Mouse (Mus musculus): Measurements from ENCODE around the gene Cracr2b. TPM values are rescaled to one million over a fixed set of nuclear protein-coding genes. Genes with fewer than 3 reads are reported as not detected.

The Cracr2b gene
- polyA plus RNA-seq, 1 experiment from 2014 or later = 9.9 TPM

DNA sequence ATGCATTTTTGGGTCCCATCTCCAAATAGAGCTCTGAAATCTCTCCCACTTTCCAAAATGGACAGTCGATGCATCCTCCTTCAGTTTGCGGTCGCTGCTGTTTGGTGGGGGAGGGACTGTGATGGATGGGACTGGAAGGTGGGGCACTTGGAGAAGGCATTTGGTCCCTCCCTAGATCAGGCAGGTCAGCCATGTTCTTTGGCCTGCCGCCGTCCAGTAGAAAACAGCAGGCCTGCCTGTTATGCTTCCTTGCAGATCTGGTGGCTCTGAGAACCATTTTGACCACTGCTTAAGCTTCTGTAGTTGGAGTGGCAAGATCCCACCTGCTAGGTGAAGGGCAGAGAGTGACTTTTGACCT lies 7.2 kb downstream of the Cracr2b start:
- no peaks in the 10 kb centered on the region for H3K27me3 ChIP-seq
- POLR2A ChIA-PET = interaction anchor here (0.6 to 5.2 kb wide), 10 partner anchors 11 to 252 kb away, joined by 3 to 64 read pairs (median 3); partner anchors contain the start of genes Pnpla2 and Rplp2
- CTCF ChIA-PET = interaction anchor here (1.1 to 3.7 kb wide), 6 partner anchors 9 to 57 kb away, joined by 3 to 16 read pairs (median 12); no protein-coding TSS in a partner anchor
- in situ Hi-C loops (cut with MboI; ENCODE audit: low pct_unique_long_range_greater_than_20kb) = loop anchor here (25.0 kb wide), 1 partner anchor 919 kb away; the partner anchor contains the start of genes Ctsd and Gm49369
- ATAC-seq (no peak), DNase-seq (ENCODE audit: low read depth, low spot score) (no peak)
- no peak for TF ChIP-seq CTCF (IDR thresholded peaks at IDR 0.05)

DNA sequence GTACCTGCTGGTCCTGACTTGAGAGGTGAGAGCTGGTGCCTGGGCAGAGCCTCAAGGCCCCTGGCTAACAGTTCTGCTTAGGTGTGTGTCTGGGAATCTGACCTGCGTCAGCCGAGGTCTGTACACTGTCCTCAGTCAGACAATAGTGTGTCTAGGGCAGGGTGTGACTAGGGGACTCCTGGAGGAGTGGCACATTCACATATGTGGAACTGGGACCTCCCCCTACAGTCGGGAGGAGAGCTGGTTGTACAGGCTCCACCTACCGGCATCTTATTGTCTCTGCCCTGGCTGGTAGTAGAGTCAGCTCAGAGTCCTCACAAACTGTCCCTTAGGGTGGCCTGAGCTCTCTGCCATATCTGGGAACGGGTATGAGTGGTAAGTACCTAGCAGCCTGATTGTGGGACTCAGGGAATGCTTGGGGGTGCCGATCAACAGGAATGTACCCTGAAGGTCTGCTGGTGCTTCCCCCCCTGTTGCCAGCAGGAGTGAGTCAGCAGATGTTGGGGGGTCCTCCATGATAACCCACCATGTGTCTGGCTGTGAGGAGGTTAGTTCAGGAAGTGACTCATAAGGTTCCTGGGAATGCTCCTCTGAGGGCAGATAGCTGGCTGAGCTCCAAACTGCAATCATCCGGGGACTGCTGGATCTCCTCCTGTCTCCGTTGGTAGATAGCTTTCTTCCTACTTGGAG lies 7.8 kb downstream of the Cracr2b start:
- in situ Hi-C loops (cut with MboI; ENCODE audit: low pct_unique_long_range_greater_than_20kb) = loop anchor here (25.0 kb wide), 1 partner anchor 919 kb away; the partner anchor contains the start of genes Ctsd and Gm49369

DNA sequence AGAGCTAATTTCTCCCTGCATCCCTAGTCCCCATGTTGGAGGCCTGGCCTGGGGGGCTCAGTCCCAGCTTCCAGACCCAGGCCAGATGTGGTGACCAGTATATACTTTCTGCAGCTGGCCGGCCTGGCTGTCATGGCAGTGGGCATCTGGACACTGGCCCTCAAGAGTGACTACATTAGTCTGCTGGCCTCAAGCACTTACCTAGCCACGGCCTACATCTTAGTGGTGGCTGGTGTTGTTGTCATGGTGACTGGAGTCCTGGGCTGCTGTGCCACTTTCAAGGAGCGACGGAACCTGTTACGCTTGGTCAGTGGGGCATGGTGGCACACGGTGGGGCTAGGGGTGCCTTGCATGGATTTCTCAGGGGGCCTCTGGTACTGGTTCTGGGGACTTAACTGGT lies 8.5 kb downstream of the Cracr2b start:
- POLR2A ChIA-PET = interaction anchor here (1.4 to 5.2 kb wide), 3 partner anchors 10 to 25 kb away, joined by 4 to 64 read pairs (median 47); partner anchors contain the start of gene Pnpla2
- no peak for TF ChIP-seq CTCF (IDR thresholded peaks at IDR 0.05)
- H3K27me3 ChIP-seq = no peaks in the 10 kb centered on the region
- ATAC-seq (no peak), DNase-seq (ENCODE audit: low read depth, low spot score) (no peak)
- in situ Hi-C loops (cut with MboI; ENCODE audit: low pct_unique_long_range_greater_than_20kb) = loop anchor here (25.0 kb wide), 1 partner anchor 918 kb away; the partner anchor contains the start of genes Ctsd and Gm49369
- CTCF ChIA-PET = interaction anchor here (0.7 to 3.7 kb wide), 10 partner anchors 8 to 201 kb away, joined by 3 to 16 read pairs (median 6); no protein-coding TSS in a partner anchor

More for the DNA sequence above, 7.8 kb downstream of the Cracr2b start:
- peak; percentile 61 for ATAC-seq
- no peak for TF ChIP-seq CTCF (IDR thresholded peaks at IDR 0.05)
- ChIA-PET CTCF (interaction anchor here (0.7 to 3.7 kb wide), 9 partner anchors 9 to 202 kb away, joined by 3 to 16 read pairs (median 4); no protein-coding TSS in a partner anchor), POLR2A (interaction anchor here (0.7 to 5.2 kb wide), 9 partner anchors 10 to 252 kb away, joined by 3 to 64 read pairs (median 3); partner anchors contain the start of genes Pnpla2 and Rplp2)
- H3K27me3 ChIP-seq = no peaks in the 10 kb centered on the region
- DNase-seq (ENCODE audit: low read depth, low spot score) = no peak

DNA sequence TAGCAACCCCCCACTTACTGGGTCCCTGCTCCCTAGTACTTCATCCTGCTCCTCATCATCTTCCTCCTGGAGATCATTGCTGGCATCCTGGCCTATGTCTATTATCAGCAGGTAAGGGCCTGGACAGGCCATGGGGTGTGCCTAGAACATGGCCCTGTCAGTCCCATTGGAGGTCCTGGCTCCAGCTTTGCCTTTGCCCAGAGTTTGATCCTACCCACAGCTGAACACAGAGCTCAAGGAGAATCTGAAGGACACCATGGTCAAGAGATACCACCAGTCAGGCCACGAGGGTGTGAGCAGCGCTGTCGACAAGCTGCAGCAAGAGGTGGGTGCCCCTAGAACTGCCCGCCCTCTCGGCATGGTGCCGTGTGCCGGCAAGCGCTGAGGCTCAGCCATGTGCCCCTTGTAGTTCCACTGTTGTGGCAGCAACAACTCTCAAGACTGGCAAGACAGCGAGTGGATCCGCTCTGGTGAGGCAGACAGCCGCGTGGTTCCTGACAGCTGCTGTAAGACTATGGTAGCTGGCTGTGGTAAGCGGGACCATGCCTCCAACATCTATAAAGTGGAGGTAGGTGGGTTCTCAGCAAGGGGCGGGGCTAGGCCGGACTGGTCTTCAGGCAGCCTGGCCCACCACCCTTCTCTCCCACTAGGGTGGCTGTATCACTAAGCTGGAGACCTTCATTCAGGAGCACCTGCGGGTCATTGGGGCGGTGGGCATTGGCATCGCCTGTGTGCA lies 9.2 kb downstream of the Cracr2b start:
- no peak for ATAC-seq
- ChIA-PET CTCF (interaction anchor here (0.9 to 3.7 kb wide), 6 partner anchors 7 to 201 kb away, joined by 3 to 16 read pairs (median 9); no protein-coding TSS in a partner anchor), POLR2A (interaction anchor here (0.9 to 5.2 kb wide), 3 partner anchors 8 to 13 kb away, joined by 3 to 64 read pairs (median 47); partner anchors contain the start of gene Pnpla2)
- in situ Hi-C loops (cut with MboI; ENCODE audit: low pct_unique_long_range_greater_than_20kb) = loop anchor here (25.0 kb wide), 1 partner anchor 917 kb away; the partner anchor contains the start of genes Ctsd and Gm49369
- TF ChIP-seq CTCF (IDR thresholded peaks at IDR 0.05) = no peak
- no peaks in the 10 kb centered on the region for H3K27me3 ChIP-seq
- no peak for DNase-seq (ENCODE audit: low read depth, low spot score)

DNA sequence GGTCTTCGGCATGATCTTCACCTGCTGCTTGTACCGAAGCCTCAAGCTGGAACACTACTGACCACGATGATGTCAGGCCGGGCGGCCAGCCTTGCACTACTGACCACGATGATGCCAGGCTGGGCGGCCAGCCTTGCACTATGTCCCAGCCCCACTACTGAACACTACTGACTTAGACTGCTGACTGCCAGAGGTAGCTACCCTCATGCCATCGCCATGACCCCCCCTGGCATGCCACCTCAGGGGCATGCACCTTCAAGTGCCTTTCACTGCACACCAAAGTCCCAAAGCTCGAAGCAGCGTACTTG lies 9.7 kb downstream of the Cracr2b start:
- no peak for ATAC-seq
- no peak for DNase-seq (ENCODE audit: low read depth, low spot score)
- TF ChIP-seq CTCF (IDR thresholded peaks at IDR 0.05) = no peak
- no peaks in the 10 kb centered on the region for H3K27me3 ChIP-seq
- in situ Hi-C loops (cut with MboI; ENCODE audit: low pct_unique_long_range_greater_than_20kb) = loop anchor here (25.0 kb wide), 1 partner anchor 917 kb away; the partner anchor contains the start of genes Ctsd and Gm49369
- CTCF ChIA-PET = interaction anchor here (2.6 to 3.6 kb wide), 2 partner anchors 10 to 12 kb away, joined by 7 to 15 read pairs; no protein-coding TSS in a partner anchor
- POLR2A ChIA-PET = interaction anchor here (0.9 to 5.2 kb wide), 3 partner anchors 8 to 12 kb away, joined by 3 to 64 read pairs (median 5); no protein-coding TSS in a partner anchor

DNA sequence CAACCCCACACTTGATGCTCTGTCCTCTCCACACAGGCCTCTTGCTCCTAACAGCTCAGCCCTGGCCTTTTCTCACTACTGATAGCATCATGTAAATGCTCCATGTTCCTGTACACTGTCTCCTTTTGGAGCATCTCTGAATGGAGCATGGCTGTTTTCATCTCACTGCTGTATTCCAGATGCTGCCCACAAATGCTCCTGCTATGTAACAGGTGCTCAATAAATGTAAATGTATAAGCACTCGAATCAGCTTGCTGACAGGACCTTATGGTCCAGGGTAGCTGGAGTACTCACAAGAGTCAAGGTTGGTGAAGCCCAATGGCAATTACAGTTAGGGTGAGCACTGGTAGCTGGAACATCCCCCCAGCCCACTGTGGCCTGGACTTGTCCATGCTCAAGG lies 10.3 kb downstream of the Cracr2b start:
- in situ Hi-C loops (cut with MboI; ENCODE audit: low pct_unique_long_range_greater_than_20kb) = loop anchor here (25.0 kb wide), 1 partner anchor 916 kb away; the partner anchor contains the start of genes Ctsd and Gm49369
- DNase-seq (ENCODE audit: low read depth, low spot score) = no peak

DNA sequence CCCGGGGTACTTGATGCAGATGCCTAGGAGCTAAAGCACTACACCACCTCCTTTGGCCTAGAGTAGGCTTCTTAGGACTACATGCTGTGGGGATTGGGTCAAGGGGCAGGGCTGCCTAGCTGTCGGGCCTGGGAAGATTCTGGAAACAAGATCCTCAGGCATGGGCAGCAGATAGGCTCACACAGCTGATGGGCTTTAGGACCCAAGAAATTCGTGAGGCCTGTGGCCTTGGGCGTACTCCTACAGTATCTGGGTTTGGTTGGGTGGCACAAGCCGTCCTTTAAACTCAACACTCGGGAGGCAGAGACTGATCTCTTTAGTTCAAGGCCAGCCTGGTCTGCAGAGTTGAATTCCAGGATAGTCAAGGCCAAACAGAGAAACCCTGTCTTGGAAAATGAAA lies 11.3 kb downstream of the Cracr2b start:
- DNase-seq (ENCODE audit: low read depth, low spot score) (no peak), ATAC-seq (no peak)
- TF ChIP-seq CTCF (IDR thresholded peaks at IDR 0.05) = no peak
- ChIA-PET CTCF (no interaction called here), POLR2A (interaction anchor here (1.0 to 1.4 kb wide), 2 partner anchors 22 kb away, joined by 3 read pairs; no protein-coding TSS in a partner anchor)
- no peaks in the 10 kb centered on the region for H3K27me3 ChIP-seq
- in situ Hi-C loops (cut with MboI; ENCODE audit: low pct_unique_long_range_greater_than_20kb) = loop anchor here (25.0 kb wide), 1 partner anchor 915 kb away; the partner anchor contains the start of genes Ctsd and Gm49369

More for the DNA sequence above, 10.3 kb downstream of the Cracr2b start:
- POLR2A ChIA-PET = interaction anchor here (1.3 to 5.2 kb wide), 2 partner anchors 8 to 12 kb away, joined by 5 to 64 read pairs; no protein-coding TSS in a partner anchor
- no peak for ATAC-seq
- CTCF ChIA-PET = interaction anchor here (2.6 to 3.6 kb wide), 2 partner anchors 9 to 13 kb away, joined by 7 to 15 read pairs; no protein-coding TSS in a partner anchor
- TF ChIP-seq CTCF (IDR thresholded peaks at IDR 0.05) = no peak
- H3K27me3 ChIP-seq = no peaks in the 10 kb centered on the region

DNA sequence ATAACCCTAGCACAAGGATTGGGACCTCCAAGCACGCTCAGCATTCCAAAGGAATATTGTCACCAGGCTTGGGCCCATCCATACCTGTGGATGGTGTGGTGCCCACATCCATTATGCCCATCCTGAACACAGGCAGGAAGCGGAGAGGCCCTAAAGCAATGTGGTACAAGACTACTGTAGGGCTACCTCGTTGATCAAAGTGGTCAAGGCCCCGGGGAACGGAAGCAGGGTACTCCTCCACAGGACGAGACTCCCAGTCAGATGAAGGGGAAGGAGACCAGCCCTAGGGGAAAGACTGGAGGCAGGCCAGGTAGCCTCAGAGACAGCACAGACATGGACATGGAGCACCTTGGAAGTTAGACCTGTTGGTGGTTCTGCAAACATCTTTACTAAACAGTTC lies 11.9 kb downstream of the Cracr2b start:
- in situ Hi-C loops (cut with MboI; ENCODE audit: low pct_unique_long_range_greater_than_20kb) = loop anchor here (25.0 kb wide), 1 partner anchor 915 kb away; the partner anchor contains the start of genes Ctsd and Gm49369
- no peak for TF ChIP-seq CTCF (IDR thresholded peaks at IDR 0.05)
- ChIA-PET CTCF (no interaction called here), POLR2A (interaction anchor here (1.4 kb wide), 1 partner anchor 21 kb away, joined by 3 read pairs; no protein-coding TSS in a partner anchor)
- no peaks in the 10 kb centered on the region for H3K27me3 ChIP-seq
- ATAC-seq (no peak), DNase-seq (ENCODE audit: low read depth, low spot score) (no peak)

DNA sequence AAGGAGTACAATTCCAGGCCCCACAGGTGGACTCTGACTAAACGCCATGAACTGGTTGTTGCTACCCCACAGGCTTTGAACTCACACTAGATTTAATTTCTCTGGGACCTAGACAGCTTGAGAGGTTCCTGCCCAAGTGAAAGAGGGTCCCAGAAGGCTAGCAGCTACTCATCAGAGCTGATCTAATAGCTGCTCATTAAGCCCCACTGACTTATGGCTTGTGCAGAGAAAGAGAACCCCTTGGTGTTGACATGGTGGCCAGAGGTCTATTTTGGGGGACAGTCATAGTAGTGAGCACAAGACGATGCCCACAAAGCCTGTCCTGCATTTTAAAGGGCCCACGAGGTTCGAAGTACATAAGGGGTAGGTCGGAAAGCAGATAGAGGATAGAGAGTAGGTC lies 13.3 kb downstream of the Cracr2b start:
- in situ Hi-C loops (cut with MboI; ENCODE audit: low pct_unique_long_range_greater_than_20kb) = loop anchor here (25.0 kb wide), 1 partner anchor 913 kb away; the partner anchor contains the start of genes Ctsd and Gm49369
- ChIA-PET POLR2A (interaction anchor here (0.8 to 1.0 kb wide), 2 partner anchors 20 to 44 kb away, joined by 3 read pairs; no protein-coding TSS in a partner anchor), CTCF (no interaction called here)
- ATAC-seq = no peak
- no peak for DNase-seq (ENCODE audit: low read depth, low spot score)
- TF ChIP-seq CTCF (IDR thresholded peaks at IDR 0.05) = no peak
- no peaks in the 10 kb centered on the region for H3K27me3 ChIP-seq

All from Patski (cell line).